Mouse (Mus musculus): ENCODE measurements around the gene Psmd3. TPM values are rescaled to one million over a fixed set of nuclear protein-coding genes. Genes with fewer than 3 reads are reported as not detected.

Psmd3 gene
- total and polyA plus RNA-seq, 2 experiments from 2014 or later, result 96.4 to 147 TPM

DNA sequence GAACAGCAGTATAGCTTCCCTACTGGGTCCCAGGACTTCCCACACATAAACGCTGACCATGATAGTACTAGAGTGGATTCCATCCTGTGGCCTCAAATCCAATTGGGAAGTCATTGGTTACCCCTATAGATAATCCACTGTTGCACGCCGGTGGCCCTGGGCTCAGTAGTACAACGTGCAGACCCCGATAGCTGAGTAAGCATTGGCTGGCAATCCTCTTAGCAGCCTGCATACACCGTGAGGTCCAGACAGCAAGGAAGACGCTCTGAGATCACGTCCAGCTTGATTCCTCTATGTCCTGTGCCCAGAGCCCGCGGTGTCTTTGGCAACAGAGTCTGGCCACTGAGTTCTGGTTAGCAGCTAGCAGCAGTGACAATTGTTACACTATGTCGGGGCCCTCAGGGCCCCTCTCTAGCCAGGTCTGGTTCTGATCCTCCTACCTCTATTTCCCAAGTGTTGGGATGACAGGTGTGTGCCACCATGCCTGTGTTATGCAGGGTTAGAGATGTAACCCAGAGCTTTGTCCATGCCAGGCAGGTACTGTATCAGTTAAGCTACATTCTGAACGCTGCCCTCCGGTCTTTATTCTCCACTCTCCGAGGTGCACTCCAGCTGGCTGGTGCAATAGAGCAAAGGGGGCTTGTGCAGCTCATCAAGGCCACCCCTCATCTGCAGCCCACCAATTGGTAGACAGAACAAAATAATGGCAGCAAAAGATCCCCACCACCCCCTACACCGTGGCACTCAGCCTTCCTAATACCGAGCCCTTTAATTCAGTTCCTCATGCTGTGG lies 16.7 kb downstream of the Psmd3 start:
- H3K9ac ChIP-seq (replicated peaks; ENCODE audit: low read depth, low read length), result no peak overlapping the region
- no peak overlapping the region for H3K27ac ChIP-seq (ENCODE audit: low read depth)
- no peaks in the 10 kb centered on the region for H3K4me1 ChIP-seq (ENCODE audit: control insufficient read depth, insufficient read depth)
- H3K27me3 ChIP-seq (ENCODE audit: control insufficient read depth, insufficient read depth, low read length), result no peaks in the 10 kb centered on the region
- peaks cover 21% of the 10 kb centered on the region for H3K36me3 ChIP-seq (replicated peaks; ENCODE audit: control insufficient read depth, insufficient read depth, low read length)
- H3K9me3 ChIP-seq (replicated peaks; ENCODE audit: control insufficient read depth, low read length), result no peaks in the 10 kb centered on the region
- H3K4me2 ChIP-seq (ENCODE audit: low read depth, low read length), result no peak overlapping the region
- whole genome bisulfite sequencing, result 79% methylated on average over 16 of the region's 16 CpGs
- DNase-seq (ENCODE audit: low spot score), result no peak
- no peak overlapping the region for H3K4me3 ChIP-seq (ENCODE audit: low read depth, low read length)
- no peak for ATAC-seq (ENCODE audit: insufficient read depth, low read depth)
- TF ChIP-seq EP300 (IDR thresholded peaks at IDR 0.05; ENCODE audit: low read depth) (no peak), CTCF (IDR thresholded peaks at IDR 0.05; ENCODE audit: low read depth) (no peak)

DNA sequence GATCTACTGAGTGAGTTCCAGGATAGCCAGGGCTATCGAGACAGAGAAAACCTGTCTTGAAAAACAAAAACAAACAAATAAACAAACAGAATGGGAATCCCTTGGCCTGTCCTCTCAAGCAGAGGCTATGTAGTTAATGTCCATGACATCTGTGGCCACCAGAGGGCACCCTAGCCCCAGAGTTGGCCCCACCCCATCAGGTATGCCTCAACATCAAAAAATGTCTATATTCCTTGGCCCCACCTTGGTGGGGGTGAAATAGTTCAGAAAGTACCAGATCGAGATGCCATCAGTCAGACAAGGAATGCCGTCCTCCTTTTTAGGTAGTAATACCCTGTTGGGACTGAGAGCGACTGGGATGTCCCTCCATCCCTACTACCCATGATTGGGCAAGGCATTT lies 17.6 kb downstream of the Psmd3 start:
- H3K9ac ChIP-seq (replicated peaks; ENCODE audit: low read depth, low read length), result no peak overlapping the region
- 30% methylated on average over 4 of the region's 4 CpGs for WGBS
- no peak overlapping the region for H3K27ac ChIP-seq (ENCODE audit: low read depth)
- H3K4me3 ChIP-seq (ENCODE audit: low read depth, low read length), result no peak overlapping the region
- TF ChIP-seq EP300 (IDR thresholded peaks at IDR 0.05; ENCODE audit: low read depth) (no peak), CTCF (IDR thresholded peaks at IDR 0.05; ENCODE audit: low read depth) (peak; percentile 84)
- H3K4me1 ChIP-seq (ENCODE audit: control insufficient read depth, insufficient read depth), result no peaks in the 10 kb centered on the region
- DNase-seq (ENCODE audit: low spot score) (peak; percentile 73), ATAC-seq (ENCODE audit: insufficient read depth, low read depth) (peak; percentile 56; the same call in 1 of the 2 replicates)
- H3K27me3 ChIP-seq (ENCODE audit: control insufficient read depth, insufficient read depth, low read length), result no peaks in the 10 kb centered on the region
- H3K36me3 ChIP-seq (replicated peaks; ENCODE audit: control insufficient read depth, insufficient read depth, low read length), result peaks cover 21% of the 10 kb centered on the region
- H3K9me3 ChIP-seq (replicated peaks; ENCODE audit: control insufficient read depth, low read length), result no peaks in the 10 kb centered on the region
- H3K4me2 ChIP-seq (ENCODE audit: low read depth, low read length), result no peak overlapping the region

DNA sequence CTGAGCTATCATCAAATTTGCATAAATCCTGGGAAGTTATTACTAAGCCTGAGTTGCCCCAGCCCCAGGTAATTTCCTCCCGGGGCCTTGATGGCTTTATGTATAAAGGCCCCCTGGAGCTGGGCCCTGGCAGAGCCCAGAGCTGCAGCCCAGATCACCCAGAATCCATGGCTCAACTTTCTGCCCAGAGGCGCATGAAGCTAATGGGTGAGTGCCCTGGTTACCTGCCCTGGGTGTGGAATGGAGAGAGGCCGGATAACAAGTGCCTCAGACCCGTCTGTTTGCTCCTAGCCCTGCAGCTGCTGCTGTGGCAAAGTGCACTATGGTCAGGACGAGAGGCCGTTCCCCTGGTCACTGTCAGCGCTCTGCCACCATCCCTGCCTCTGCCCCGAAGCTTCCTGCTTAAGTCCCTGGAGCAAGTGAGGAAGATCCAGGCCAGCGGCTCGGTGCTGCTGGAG lies 18.9 kb downstream of the Psmd3 start, which contains the start of gene Csf3:
Csf3 (plus strand) TSS at position 51 of the 458 bp plus-strand sequence.
- H3K36me3 ChIP-seq (replicated peaks; ENCODE audit: control insufficient read depth, insufficient read depth, low read length), result peaks cover 25% of the 10 kb centered on the region
- DNase-seq (ENCODE audit: low spot score) (no peak), ATAC-seq (ENCODE audit: insufficient read depth, low read depth) (no peak)
- H3K9ac ChIP-seq (replicated peaks; ENCODE audit: low read depth, low read length), result no peak within 1 kb of the TSS
- no peaks in the 10 kb centered on the region for H3K4me1 ChIP-seq (ENCODE audit: control insufficient read depth, insufficient read depth)
- H3K4me3 ChIP-seq (ENCODE audit: low read depth, low read length), result no peak within 1 kb of the TSS
- H3K27me3 ChIP-seq (ENCODE audit: control insufficient read depth, insufficient read depth, low read length), result no peaks in the 10 kb centered on the region
- no peaks in the 10 kb centered on the region for H3K9me3 ChIP-seq (replicated peaks; ENCODE audit: control insufficient read depth, low read length)
- H3K27ac ChIP-seq (ENCODE audit: low read depth), result no peak within 1 kb of the TSS
- 49% methylated on average over 10 of the region's 10 CpGs for WGBS
- TF ChIP-seq CTCF (IDR thresholded peaks at IDR 0.05; ENCODE audit: low read depth), result no peak
- no peak within 1 kb of the TSS for H3K4me2 ChIP-seq (ENCODE audit: low read depth, low read length)

DNA sequence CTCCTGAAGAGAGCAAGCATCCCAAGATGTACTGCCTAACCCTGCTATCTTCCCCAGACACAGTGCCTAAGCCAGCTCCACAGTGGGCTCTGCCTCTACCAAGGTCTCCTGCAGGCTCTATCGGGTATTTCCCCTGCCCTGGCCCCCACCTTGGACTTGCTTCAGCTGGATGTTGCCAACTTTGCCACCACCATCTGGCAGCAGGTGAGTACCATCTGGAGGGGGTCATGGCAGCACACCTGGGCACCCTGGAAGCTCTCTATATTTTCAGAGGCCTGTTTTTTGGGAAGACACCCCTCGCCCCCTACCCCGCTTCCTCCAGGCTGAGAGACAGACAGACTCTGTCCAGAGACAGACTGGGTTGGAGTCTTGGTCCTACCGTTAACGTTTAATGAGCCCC lies 20.0 kb downstream of the Psmd3 start:
- DNase-seq (ENCODE audit: low spot score) (no peak), ATAC-seq (ENCODE audit: insufficient read depth, low read depth) (no peak)
- no peak overlapping the region for H3K4me3 ChIP-seq (ENCODE audit: low read depth, low read length)
- peaks cover 35% of the 10 kb centered on the region for H3K36me3 ChIP-seq (replicated peaks; ENCODE audit: control insufficient read depth, insufficient read depth, low read length)
- H3K27ac ChIP-seq (ENCODE audit: low read depth), result no peak overlapping the region
- H3K27me3 ChIP-seq (ENCODE audit: control insufficient read depth, insufficient read depth, low read length), result no peaks in the 10 kb centered on the region
- TF ChIP-seq EP300 (IDR thresholded peaks at IDR 0.05; ENCODE audit: low read depth) (no peak), CTCF (IDR thresholded peaks at IDR 0.05; ENCODE audit: low read depth) (no peak)
- H3K9me3 ChIP-seq (replicated peaks; ENCODE audit: control insufficient read depth, low read length), result no peaks in the 10 kb centered on the region
- H3K9ac ChIP-seq (replicated peaks; ENCODE audit: low read depth, low read length), result no peak overlapping the region
- no peaks in the 10 kb centered on the region for H3K4me1 ChIP-seq (ENCODE audit: control insufficient read depth, insufficient read depth)
- 68% methylated on average over 5 of the region's 5 CpGs for WGBS
- no peak overlapping the region for H3K4me2 ChIP-seq (ENCODE audit: low read depth, low read length)

DNA sequence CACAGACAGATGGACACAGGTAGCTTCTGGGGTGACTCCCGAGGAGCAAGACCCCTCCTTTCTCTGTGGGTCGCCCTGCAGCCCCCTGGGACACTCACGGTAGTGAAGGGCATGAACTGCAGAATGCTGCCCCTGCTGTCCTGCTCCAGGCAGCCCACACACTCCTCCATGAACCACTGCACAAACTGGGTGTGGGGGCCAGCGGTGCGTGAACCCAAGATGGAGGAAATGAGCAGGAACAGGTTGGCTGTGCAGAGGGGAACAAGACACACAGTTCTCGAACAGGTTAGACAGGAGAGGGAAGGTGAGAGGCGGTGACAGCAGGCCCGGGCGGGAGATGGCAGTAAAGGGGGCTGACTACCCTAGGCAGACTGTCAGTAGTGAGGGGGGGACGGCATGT lies 22.7 kb downstream of the Psmd3 start:
- Histone ChIP-seq H3K9ac (replicated peaks; ENCODE audit: low read depth, low read length) (no peak overlapping the region), H3K4me1 (ENCODE audit: control insufficient read depth, insufficient read depth) (peaks cover 18% of the 10 kb centered on the region), H3K27me3 (ENCODE audit: control insufficient read depth, insufficient read depth, low read length) (no peaks in the 10 kb centered on the region), H3K27ac (ENCODE audit: low read depth) (no peak overlapping the region), H3K4me3 (ENCODE audit: low read depth, low read length) (no peak overlapping the region), H3K4me2 (ENCODE audit: low read depth, low read length) (no peak overlapping the region), H3K9me3 (replicated peaks; ENCODE audit: control insufficient read depth, low read length) (no peaks in the 10 kb centered on the region), H3K36me3 (replicated peaks; ENCODE audit: control insufficient read depth, insufficient read depth, low read length) (peaks cover 39% of the 10 kb centered on the region)
- no peak for ATAC-seq (ENCODE audit: insufficient read depth, low read depth)
- WGBS, result 89% methylated on average over 10 of the region's 10 CpGs
- no peak for DNase-seq (ENCODE audit: low spot score)
- TF ChIP-seq EP300 (IDR thresholded peaks at IDR 0.05; ENCODE audit: low read depth) (no peak), CTCF (IDR thresholded peaks at IDR 0.05; ENCODE audit: low read depth) (no peak)

Data from heart, postnatal 0 days (tissue).